Mouse (Mus musculus) MEL (cell line): Measurements from ENCODE around the gene Btla. TPM values are rescaled to one million over a fixed set of nuclear protein-coding genes. Genes with fewer than 3 reads are reported as not detected.

ENCODE experiments used
- DNase-seq: peaks from one replicate; pipeline ENCODE4 v3.0.0; 2011; ENCODE audit warnings: low read depth, low spot score
- H3K27ac ChIP-seq: 2 replicates; pipeline ENCODE4 v1.5.1; 2012; ENCODE audit warnings: low read depth, mild to moderate bottlenecking, control low read depth, low read length, moderate library complexity; ENCODE audit not compliant: control insufficient read depth
- H3K27me3 ChIP-seq, 2 experiments: fragments of 150-350 bp in 1 of 2; sonication (generic) in 1 of 2; 2 replicates each; pipeline ENCODE4 v1.6.1; 2012; ENCODE audit warnings: low read length in 2 of 2, mild to moderate bottlenecking in 2 of 2, improper control_type of control experiment in 1 of 2, moderate library complexity in 1 of 2; ENCODE audit not compliant: insufficient read depth in 2 of 2, control insufficient read depth in 1 of 2
- H3K36me3 ChIP-seq, 2 experiments: 2 replicates each; pipeline ENCODE4 v1.6.1; 2012 to 2014; ENCODE audit warnings: low read length in 2 of 2, improper control_type of control experiment in 1 of 2, inconsistent platforms in 1 of 2, mild to moderate bottlenecking in 1 of 2; ENCODE audit not compliant: insufficient read depth in 2 of 2, control insufficient read depth in 1 of 2
- H3K4me1 ChIP-seq, 2 experiments: fragments of 150-350 bp in 1 of 2; sonication (generic) in 1 of 2; 2 replicates each; pipeline ENCODE4 v1.6.1; 2012; ENCODE audit warnings: low read length in 2 of 2, improper control_type of control experiment in 1 of 2, mild to moderate bottlenecking in 1 of 2; ENCODE audit not compliant: insufficient read depth in 2 of 2, control insufficient read depth in 1 of 2
- H3K4me3 ChIP-seq, 2 experiments: fragments of 150-350 bp in 1 of 2; sonication (generic) in 1 of 2; 2 replicates each; pipeline ENCODE4 v1.5.1; 2012; ENCODE audit warnings: low read depth in 2 of 2, low read length in 2 of 2, mild to moderate bottlenecking in 2 of 2, moderate library complexity in 2 of 2, control low read depth in 1 of 2, improper control_type of control experiment in 1 of 2; ENCODE audit not compliant: control insufficient read depth in 1 of 2, insufficient read depth in 1 of 2
- H3K79me2 ChIP-seq: 2 replicates; pipeline ENCODE4 v1.6.1; 2012; ENCODE audit warnings: mild to moderate bottlenecking, low read length, moderate library complexity; ENCODE audit not compliant: control insufficient read depth, poor library complexity, insufficient read depth
- H3K9ac ChIP-seq: 2 replicates; pipeline ENCODE4 v1.6.1; 2012; ENCODE audit warnings: low read depth, mild to moderate bottlenecking, control low read depth, low read length, moderate library complexity; ENCODE audit not compliant: control insufficient read depth, poor library complexity, severe bottlenecking
- H3K9me3 ChIP-seq: fragments of 150-350 bp; sonication (generic); replicated peaks from 2 replicates; pipeline ENCODE4 v1.6.1; 2012; ENCODE audit warnings: mild to moderate bottlenecking, low read length, improper control_type of control experiment, moderate library complexity; ENCODE audit not compliant: insufficient read depth
- BHLHE40 ChIP-seq: IDR thresholded peaks from 2 replicates; pipeline ENCODE4 v1.6.1; 2012; ENCODE audit warnings: low read depth, mild to moderate bottlenecking, inconsistent platforms, low read length, improper control_type of control experiment, borderline replicate concordance
- CHD1 ChIP-seq: IDR thresholded peaks from 2 replicates; pipeline ENCODE4 v1.6.1; 2012; ENCODE audit warnings: low read depth, mild to moderate bottlenecking, inconsistent platforms, low read length, improper control_type of control experiment
- CHD2 ChIP-seq: IDR thresholded peaks from 2 replicates; pipeline ENCODE4 v1.6.1; 2011; ENCODE audit warnings: low read length, improper control_type of control experiment
- ELF1 ChIP-seq: IDR thresholded peaks from 2 replicates; pipeline ENCODE4 v1.6.1; 2014; ENCODE audit warnings: low read depth, mild to moderate bottlenecking, inconsistent platforms, low read length, improper control_type of control experiment, moderate library complexity
- EP300 ChIP-seq, 2 experiments: IDR thresholded peaks; 2 replicates each; pipeline ENCODE4 v1.6.1; 2011; ENCODE audit warnings: improper control_type of control experiment in 2 of 2, low read length in 2 of 2, low read depth in 1 of 2, mild to moderate bottlenecking in 1 of 2
- ETS1 ChIP-seq: IDR thresholded peaks from 2 replicates; pipeline ENCODE4 v1.6.1; 2012; ENCODE audit warnings: low read depth, mild to moderate bottlenecking, inconsistent platforms, low read length, improper control_type of control experiment, moderate library complexity
- GATA1 ChIP-seq: IDR thresholded peaks from 2 replicates; pipeline ENCODE4 v1.6.1; 2011; ENCODE audit warnings: low read depth, low read length, improper control_type of control experiment
- HCFC1 ChIP-seq: IDR thresholded peaks from 2 replicates; pipeline ENCODE4 v1.6.1; 2012; ENCODE audit warnings: low read depth, mild to moderate bottlenecking, inconsistent platforms, low read length, improper control_type of control experiment, moderate library complexity
- MAZ ChIP-seq: IDR thresholded peaks from 2 replicates; pipeline ENCODE4 v1.6.1; 2012; ENCODE audit warnings: low read depth, mild to moderate bottlenecking, inconsistent platforms, low read length, improper control_type of control experiment
- NELFE ChIP-seq: IDR thresholded peaks from 2 replicates; pipeline ENCODE4 v1.6.1; 2011; ENCODE audit warnings: low read depth, low read length, improper control_type of control experiment
- POLR2AphosphoS5 ChIP-seq: IDR thresholded peaks from 2 replicates; pipeline ENCODE4 v1.6.1; 2012; ENCODE audit warnings: low read depth, borderline replicate concordance, mild to moderate bottlenecking, inconsistent platforms, low read length, moderate library complexity, mixed read lengths
- RAD21 ChIP-seq: IDR thresholded peaks from 2 replicates; pipeline ENCODE4 v1.6.1; 2011; ENCODE audit warnings: mild to moderate bottlenecking, low read depth, low read length, improper control_type of control experiment
- RCOR1 ChIP-seq: IDR thresholded peaks from 2 replicates; pipeline ENCODE4 v1.6.1; 2012; ENCODE audit warnings: low read depth, mild to moderate bottlenecking, inconsistent platforms, low read length, improper control_type of control experiment
- SMC3 ChIP-seq: IDR thresholded peaks from 2 replicates; pipeline ENCODE4 v1.6.1; 2011; ENCODE audit warnings: low read depth, low read length, improper control_type of control experiment
- TBP ChIP-seq: IDR thresholded peaks from 2 replicates; pipeline ENCODE4 v1.8.0; 2011; ENCODE audit warnings: low read depth, low read length, improper control_type of control experiment
- TCF12 ChIP-seq: IDR thresholded peaks from 2 replicates; pipeline ENCODE4 v1.6.1; 2014; ENCODE audit warnings: low read depth, mild to moderate bottlenecking, inconsistent platforms, low read length, improper control_type of control experiment, moderate library complexity
- UBTF ChIP-seq: IDR thresholded peaks from 2 replicates; pipeline ENCODE4 v1.6.1; 2012; ENCODE audit warnings: low read depth, mild to moderate bottlenecking, inconsistent platforms, low read length, improper control_type of control experiment, moderate library complexity, borderline replicate concordance; ENCODE audit not compliant: insufficient read depth
- USF1 ChIP-seq: IDR thresholded peaks from 2 replicates; pipeline ENCODE4 v1.6.1; 2014; ENCODE audit warnings: low read depth, mild to moderate bottlenecking, inconsistent platforms, low read length, improper control_type of control experiment, moderate library complexity
- ZC3H11A ChIP-seq: IDR thresholded peaks from 2 replicates; pipeline ENCODE4 v1.6.1; 2012; ENCODE audit warnings: low read depth, mild to moderate bottlenecking, inconsistent platforms, low read length, improper control_type of control experiment
- ZKSCAN1 ChIP-seq: IDR thresholded peaks from 2 replicates; pipeline ENCODE4 v1.6.1; 2012; ENCODE audit warnings: low read depth, mild to moderate bottlenecking, inconsistent platforms, low read length, improper control_type of control experiment, moderate library complexity
- polyA plus RNA-seq, 2 experiments: library from polyadenylated mRNA; stranded (reverse) in 1 of 2; unstranded in 1 of 2; fragments of >175 nt in 1 of 2; fragments of >200 nt in 1 of 2; gene quantifications; 2 replicates each; pipeline versions ENCODE4 v1.2.1 to v1.2.4; 2012; ENCODE audit warnings: low replicate concordance in 2 of 2, low read depth in 1 of 2; ENCODE audit not compliant: insufficient read length in 2 of 2, insufficient read depth in 1 of 2, missing spikeins in 1 of 2
- total RNA-seq: library from RNA; depleted of rRNA; stranded (reverse); fragments of 300-350 nt; gene quantifications from 2 replicates; pipeline ENCODE4 v1.2.3, GENCODE M21; 2012

Gene Btla
- total and polyA plus RNA-seq, 3 experiments = not detected

- Histone ChIP-seq H3K9ac (no peak overlapping the region), H3K79me2 (no peaks in the 10 kb centered on the region)
- TF ChIP-seq RAD21 = no peak
- TF ChIP-seq HCFC1 = no peak
- TF ChIP-seq SMC3 = no peak
- no peak for TF ChIP-seq ELF1
- TF ChIP-seq ZKSCAN1 = no peak
- TF ChIP-seq TCF12 = no peak
- TF ChIP-seq, all 39 proteins: peak for 0
These were observed 19.7 kb upstream of the Btla start for GRCm38 (mm10) chr16:45204438-45204837.

GRCm38 (mm10) chr16:45204859-45205670, 19.1 kb upstream of the Btla start:
- H3K9me3 ChIP-seq = no peaks in the 10 kb centered on the region
- H3K79me2 ChIP-seq = no peaks in the 10 kb centered on the region
- no peak overlapping the region for H3K4me3 ChIP-seq
- TF ChIP-seq TCF12 (no peak), CHD2 (no peak), GATA1 (no peak), ZC3H11A (no peak), MAZ (no peak), USF1 (no peak), SMC3 (no peak), NELFE (no peak), CHD1 (no peak), EP300 (IDR thresholded peaks at IDR 0.05; ENCODE audit: low read depth in 1 of 2, low read length in 2 of 2) (no peak), RCOR1 (no peak), UBTF (no peak), BHLHE40 (no peak), POLR2AphosphoS5 (no peak), TBP (no peak), ETS1 (no peak)
- peaks cover 1 to 2% of the 10 kb centered on the region in 2 experiments; a peak in 1 of 4 replicates for H3K27me3 ChIP-seq
- H3K27ac ChIP-seq = no peak overlapping the region
- H3K36me3 ChIP-seq = no peaks in the 10 kb centered on the region
- DNase-seq = no peak
- no peaks in the 10 kb centered on the region for H3K4me1 ChIP-seq
- H3K9ac ChIP-seq = no peak overlapping the region

More at GRCm38 (mm10) chr16:45204438-45204837, 19.7 kb upstream of the Btla start:
- no peak overlapping the region for H3K4me3 ChIP-seq
- no peak overlapping the region for H3K27ac ChIP-seq
- H3K4me1 ChIP-seq = no peaks in the 10 kb centered on the region
- no peaks in the 10 kb centered on the region for H3K9me3 ChIP-seq
- no peaks in the 10 kb centered on the region for H3K36me3 ChIP-seq
- H3K27me3 ChIP-seq = peaks cover 1 to 2% of the 10 kb centered on the region in 2 experiments; a peak in 1 of 4 replicates
- DNase-seq = no peak
